Mouse (Mus musculus) lung, postnatal 0 days (tissue): ENCODE data around the gene Gm20403. TPM values are rescaled to one million over a fixed set of nuclear protein-coding genes. Genes with fewer than 3 reads are reported as not detected.

Experiments used
- polyA plus RNA-seq: library from polyadenylated mRNA; unstranded; fragments of >200 nt; fragmentation: Nextera tagmentation; extraction: Ambion mirVana; gene quantifications from 2 replicates; pipeline ENCODE4 v1.2.1, GENCODE M21; 2015

The Gm20403 gene
- polyA plus RNA-seq, 1 experiment from 2014 or later, result not detected

Other genes starting within 250 kb of the Gm20403 start
- 115 and 139 TPM in 2 replicates for gene Snx6, start 190.8 kb downstream of the Gm20403 start, polyA plus RNA-seq
- 122 and 129 TPM in 2 replicates for gene Cfl2, start 123.7 kb downstream of the Gm20403 start, polyA plus RNA-seq
- 17.5 and 20.7 TPM in 2 replicates for gene Baz1a, start 27.8 kb upstream of the Gm20403 start, polyA plus RNA-seq
- gene 2700097O09Rik, start 93.6 kb upstream of the Gm20403 start, polyA plus RNA-seq, result 14.4 and 14.6 TPM in 2 replicates
- gene Srp54a, start 93.7 kb upstream of the Gm20403 start, polyA plus RNA-seq, result 124 and 130 TPM in 2 replicates
- gene Fam177a, start 137.9 kb upstream of the Gm20403 start, polyA plus RNA-seq, result 53.0 and 56.1 TPM in 2 replicates
- 41.1 and 47.5 TPM in 2 replicates for gene Srp54b, start 168.6 kb upstream of the Gm20403 start, polyA plus RNA-seq
- gene 1700047I17Rik2, start 213.1 kb upstream of the Gm20403 start, polyA plus RNA-seq, result not detected in 2 replicates
- 52.8 and 57.9 TPM in 2 replicates for gene Srp54c, start 243.6 kb upstream of the Gm20403 start, polyA plus RNA-seq